Mouse (Mus musculus) lung, adult 2 months (tissue): ENCODE measurements around the gene Mat2a. TPM values are rescaled to one million over a fixed set of nuclear protein-coding genes. Genes with fewer than 3 reads are reported as not detected.
A peak's percentile ranks its signal among the peaks of the same experiment; 100 is the strongest.

Source experiments
- DNase-seq: peaks from one replicate; pipeline ENCODE4 v3.0.0; 2022
- H3K4me1 ChIP-seq: fragments of 200-500 bp; 2 replicates; pipeline ENCODE4 v1.6.1; 2011; ENCODE audit warnings: low read length; ENCODE audit not compliant: control insufficient read depth, insufficient read depth
- H3K4me3 ChIP-seq: fragments of 200-500 bp; replicated peaks from 2 replicates; pipeline ENCODE3; 2011; ENCODE audit warnings: low read depth, mild to moderate bottlenecking, control low read depth, low read length; ENCODE audit errors: extremely low read depth
- CTCF ChIP-seq: fragments of 200-500 bp; IDR thresholded peaks from 2 replicates; pipeline ENCODE4 v1.5.1; 2011; ENCODE audit warnings: mild to moderate bottlenecking, low read length, control low read depth; ENCODE audit not compliant: insufficient read depth
- POLR2A ChIP-seq: fragments of 200-500 bp; IDR thresholded peaks from 2 replicates; pipeline ENCODE4 v1.6.1; 2011; ENCODE audit warnings: low read depth, mild to moderate bottlenecking, control low read depth, low read length, borderline replicate concordance; ENCODE audit errors: extremely low read depth
- WGBS: fragments of 180-500 bp; shearing (Covaris S2); methylation state at CpG from one replicate; pipeline ENCODE4 v1.1.7; 2018; 5-methylcytosine and 5-hydroxymethylcytosine counted together
- polyA plus RNA-seq: library from polyadenylated mRNA; depleted of rRNA; stranded (reverse); fragments of >200 nt; gene quantifications from 2 replicates; pipeline ENCODE4 v1.2.3, GENCODE M21; 2012

The Mat2a gene
- polyA plus RNA-seq, 1 experiment: 90.3 TPM

GRCm38 (mm10) chr6:72440186-72440990 lies 1.0 kb upstream of the Mat2a start:
- 8% methylated on average over 17 of the region's 17 CpGs for WGBS
- DNase-seq: no peak
- Histone ChIP-seq H3K4me1 (peaks cover 10% of the 10 kb centered on the region), H3K4me3 (peak overlapping the region; percentile 88)
- TF ChIP-seq CTCF (no peak), POLR2A (no peak)

GRCm38 (mm10) chr6:72438862-72439354 lies 450 bp downstream of the Mat2a start:
- WGBS: under 1% methylated on average over 57 of the region's 57 CpGs
- TF ChIP-seq CTCF (no peak), POLR2A (no peak; the same call in 1 of the 2 replicates)
- Histone ChIP-seq H3K4me1 (peaks cover 10% of the 10 kb centered on the region), H3K4me3 (peak overlapping the region; percentile 100)
- peak; percentile 89 for DNase-seq

- H3K4me3 ChIP-seq: peak overlapping the region; percentile 100
- DNase-seq: no peak
- WGBS: 2% methylated on average over 5 of the region's 5 CpGs
- TF ChIP-seq POLR2A (no peak), CTCF (no peak)
- H3K4me1 ChIP-seq: peaks cover 10% of the 10 kb centered on the region
These were observed 1.1 kb downstream of the Mat2a start for GRCm38 (mm10) chr6:72438226-72438625.

- no peak for DNase-seq
- 91% methylated on average over 2 of the region's 2 CpGs for WGBS
- no peak overlapping the region for H3K4me3 ChIP-seq
- peaks cover 2% of the 10 kb centered on the region; the same call in 1 of the 2 replicates for H3K4me1 ChIP-seq
- TF ChIP-seq POLR2A (no peak), CTCF (no peak)
These were observed 7.2 kb downstream of the Mat2a start for GRCm38 (mm10) chr6:72432153-72432552.

GRCm38 (mm10) chr6:72430989-72431921 lies 8.1 kb downstream of the Mat2a start:
- no peak for TF ChIP-seq POLR2A
- TF ChIP-seq CTCF: no peak
- peaks cover 2% of the 10 kb centered on the region; the same call in 1 of the 2 replicates for H3K4me1 ChIP-seq
- no peak for DNase-seq
- H3K4me3 ChIP-seq: no peak overlapping the region
- WGBS: 41% methylated on average over 5 of the region's 5 CpGs

GRCm38 (mm10) chr6:72429061-72429842 lies 10.1 kb downstream of the Mat2a start:
- Histone ChIP-seq H3K4me1 (peaks cover 2% of the 10 kb centered on the region; the same call in 1 of the 2 replicates), H3K4me3 (no peak overlapping the region)
- WGBS: 80% methylated on average over 21 of the region's 21 CpGs
- no peak for TF ChIP-seq CTCF
- DNase-seq: no peak

- DNase-seq: peak; percentile 77
These were observed 11.3 kb downstream of the Mat2a start for GRCm38 (mm10) chr6:72428036-72428435.

GRCm38 (mm10) chr6:72425646-72426045 lies 13.7 kb downstream of the Mat2a start:
- no peaks in the 10 kb centered on the region for H3K4me1 ChIP-seq
- 91% methylated on average over 11 of the region's 11 CpGs for WGBS

More at GRCm38 (mm10) chr6:72428036-72428435, 11.3 kb downstream of the Mat2a start:
- WGBS: 31% methylated on average over 8 of the region's 8 CpGs
- TF ChIP-seq CTCF (peak; percentile 90), POLR2A (no peak; the same call in 1 of the 2 replicates)
- Histone ChIP-seq H3K4me1 (peaks cover 2% of the 10 kb centered on the region; the same call in 1 of the 2 replicates), H3K4me3 (no peak overlapping the region)

GRCm38 (mm10) chr6:72420901-72421300 lies 18.5 kb downstream of the Mat2a start:
- Histone ChIP-seq H3K4me1 (no peaks in the 10 kb centered on the region), H3K4me3 (no peak overlapping the region)
- DNase-seq: no peak
- TF ChIP-seq POLR2A (no peak), CTCF (no peak)
- 82% methylated on average over 10 of the region's 10 CpGs for WGBS

More at GRCm38 (mm10) chr6:72425646-72426045, 13.7 kb downstream of the Mat2a start:
- no peak for DNase-seq
- H3K4me3 ChIP-seq: no peak overlapping the region
- TF ChIP-seq POLR2A (no peak), CTCF (no peak)
